Mouse (Mus musculus): ENCODE results near the gene Shtn1. TPM values are rescaled to one million over a fixed set of nuclear protein-coding genes. Genes with fewer than 3 reads are reported as not detected.

Gene Shtn1
- polyA plus RNA-seq, 1 experiment from 2014 or later: 11.5 TPM

DNA sequence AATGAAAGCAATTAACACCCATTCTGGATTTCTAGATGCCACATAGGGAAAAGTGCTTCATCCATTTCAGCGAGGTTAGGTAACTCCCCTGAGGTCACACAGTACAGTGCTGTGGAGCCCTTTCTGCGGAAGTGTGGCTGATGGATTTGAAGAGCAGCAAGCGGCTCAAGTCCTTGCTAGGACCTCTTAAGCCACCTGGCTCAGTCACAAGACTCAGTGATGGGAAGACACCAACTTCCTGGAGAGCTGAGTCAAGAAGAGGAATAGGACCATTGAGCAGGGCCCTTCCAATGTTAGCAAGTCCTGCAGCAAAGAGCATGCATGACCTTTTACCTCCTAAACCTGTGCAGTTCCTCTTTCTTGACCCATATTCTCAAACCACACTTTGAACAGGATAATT, 1.5 kb downstream of the Shtn1 start:
- Histone ChIP-seq H3K36me3 (ENCODE audit: control insufficient read depth, insufficient read depth, low read length) (no peaks in the 10 kb centered on the region), H3K4me2 (ENCODE audit: low read depth, low read length) (peak overlapping the region; percentile 74), H3K4me3 (replicated peaks; ENCODE audit: low read length) (peak overlapping the region; percentile 63; the same call in 1 of the 2 replicates), H3K4me1 (ENCODE audit: control insufficient read depth, insufficient read depth, low read length) (no peaks in the 10 kb centered on the region), H3K9me3 (replicated peaks; ENCODE audit: control insufficient read depth, low read length) (no peaks in the 10 kb centered on the region), H3K9ac (ENCODE audit: low read length) (no peak overlapping the region; the same call in 1 of the 2 replicates), H3K27me3 (ENCODE audit: control insufficient read depth, insufficient read depth, low read length) (peaks cover 11% of the 10 kb centered on the region; the same call in 1 of the 2 replicates), H3K27ac (ENCODE audit: low read length) (no peak overlapping the region)
- ATAC-seq (ENCODE audit: insufficient read depth, low FRiP score): no peak
- 70% methylated on average over 3 of the region's 3 CpGs for WGBS

DNA sequence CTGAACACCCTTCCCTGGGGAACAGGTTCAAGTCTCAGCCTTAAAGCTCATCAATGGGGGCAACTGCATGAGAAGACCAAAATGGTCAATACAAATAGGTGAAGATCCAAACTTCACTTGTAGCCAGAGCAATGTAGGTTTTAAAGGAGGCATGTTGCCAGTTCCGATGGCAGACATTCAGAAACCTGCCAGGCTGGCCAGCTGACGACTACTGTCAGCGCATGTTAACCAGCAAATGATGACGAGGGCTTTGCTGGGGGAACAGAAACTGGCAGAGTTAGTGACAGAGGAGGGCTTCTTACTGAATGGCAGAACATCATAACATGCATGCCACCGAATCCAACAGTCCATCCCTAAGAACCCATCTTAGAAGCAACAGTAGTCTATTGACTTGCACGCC, 2.9 kb downstream of the Shtn1 start:
- WGBS: 82% methylated on average over 6 of the region's 6 CpGs
- ATAC-seq (ENCODE audit: insufficient read depth, low FRiP score): no peak
- Histone ChIP-seq H3K27me3 (ENCODE audit: control insufficient read depth, insufficient read depth, low read length) (peaks cover 11% of the 10 kb centered on the region; the same call in 1 of the 2 replicates), H3K9me3 (replicated peaks; ENCODE audit: control insufficient read depth, low read length) (no peaks in the 10 kb centered on the region), H3K4me1 (ENCODE audit: control insufficient read depth, insufficient read depth, low read length) (no peaks in the 10 kb centered on the region), H3K9ac (ENCODE audit: low read length) (no peak overlapping the region), H3K4me2 (ENCODE audit: low read depth, low read length) (no peak overlapping the region), H3K36me3 (ENCODE audit: control insufficient read depth, insufficient read depth, low read length) (no peaks in the 10 kb centered on the region), H3K4me3 (replicated peaks; ENCODE audit: low read length) (no peak overlapping the region), H3K27ac (ENCODE audit: low read length) (no peak overlapping the region)

DNA sequence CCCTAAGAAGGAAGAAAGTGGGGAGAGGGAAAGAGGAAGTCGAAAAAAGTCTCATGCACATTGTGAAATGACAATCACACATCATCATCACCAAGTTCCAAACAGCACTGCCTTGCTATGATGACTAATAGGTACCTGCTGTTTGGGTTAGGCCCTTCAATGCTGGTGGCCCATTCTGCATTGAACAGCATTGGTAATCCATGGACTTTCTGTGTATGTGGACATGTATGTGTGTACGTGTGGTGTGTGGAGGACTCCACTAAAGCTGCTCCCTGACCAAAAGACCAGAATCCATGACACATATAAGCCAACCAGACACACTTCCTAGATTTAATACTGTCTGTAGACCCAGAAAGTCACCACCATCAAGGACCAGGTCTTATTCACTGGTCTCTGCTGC, 3.9 kb downstream of the Shtn1 start:
- Histone ChIP-seq H3K4me2 (ENCODE audit: low read depth, low read length) (no peak overlapping the region), H3K9me3 (replicated peaks; ENCODE audit: control insufficient read depth, low read length) (no peaks in the 10 kb centered on the region), H3K9ac (ENCODE audit: low read length) (no peak overlapping the region), H3K4me3 (replicated peaks; ENCODE audit: low read length) (no peak overlapping the region), H3K27ac (ENCODE audit: low read length) (no peak overlapping the region), H3K4me1 (ENCODE audit: control insufficient read depth, insufficient read depth, low read length) (no peaks in the 10 kb centered on the region), H3K27me3 (ENCODE audit: control insufficient read depth, insufficient read depth, low read length) (peaks cover 11% of the 10 kb centered on the region; the same call in 1 of the 2 replicates), H3K36me3 (ENCODE audit: control insufficient read depth, insufficient read depth, low read length) (no peaks in the 10 kb centered on the region)
- 86% methylated on average over 2 of the region's 2 CpGs for WGBS
- ATAC-seq (ENCODE audit: insufficient read depth, low FRiP score): no peak

DNA sequence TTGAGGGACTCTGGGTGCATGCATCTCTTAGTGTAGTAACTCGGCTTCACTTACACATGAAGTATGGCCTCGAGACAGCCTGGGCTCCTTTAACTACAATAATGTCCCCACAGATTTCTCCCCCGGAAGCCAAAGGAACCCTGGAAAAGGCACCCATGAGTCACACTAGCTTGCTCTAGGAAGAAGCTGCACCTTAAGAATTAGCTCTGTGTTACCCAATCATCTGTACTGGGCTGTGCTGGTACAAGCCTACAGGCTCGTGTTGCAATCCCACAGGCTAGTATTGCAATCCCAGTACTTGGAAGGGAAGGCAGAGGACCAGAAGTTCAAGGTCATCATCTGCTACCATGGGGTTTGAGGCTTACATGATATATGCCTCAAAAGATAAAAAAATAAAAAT, 4.5 kb downstream of the Shtn1 start:
- no peak overlapping the region for H3K4me3 ChIP-seq (replicated peaks; ENCODE audit: low read length)
- peaks cover 6% of the 10 kb centered on the region; the same call in 1 of the 2 replicates for H3K27me3 ChIP-seq (ENCODE audit: control insufficient read depth, insufficient read depth, low read length)
- H3K4me1 ChIP-seq (ENCODE audit: control insufficient read depth, insufficient read depth, low read length): no peaks in the 10 kb centered on the region
- no peak overlapping the region for H3K4me2 ChIP-seq (ENCODE audit: low read depth, low read length)
- no peak for ATAC-seq (ENCODE audit: insufficient read depth, low FRiP score)
- 80% methylated on average over 4 of the region's 4 CpGs for WGBS
- H3K9ac ChIP-seq (ENCODE audit: low read length): no peak overlapping the region
- no peak overlapping the region for H3K27ac ChIP-seq (ENCODE audit: low read length)
- H3K9me3 ChIP-seq (replicated peaks; ENCODE audit: control insufficient read depth, low read length): no peaks in the 10 kb centered on the region
- H3K36me3 ChIP-seq (ENCODE audit: control insufficient read depth, insufficient read depth, low read length): no peaks in the 10 kb centered on the region

DNA sequence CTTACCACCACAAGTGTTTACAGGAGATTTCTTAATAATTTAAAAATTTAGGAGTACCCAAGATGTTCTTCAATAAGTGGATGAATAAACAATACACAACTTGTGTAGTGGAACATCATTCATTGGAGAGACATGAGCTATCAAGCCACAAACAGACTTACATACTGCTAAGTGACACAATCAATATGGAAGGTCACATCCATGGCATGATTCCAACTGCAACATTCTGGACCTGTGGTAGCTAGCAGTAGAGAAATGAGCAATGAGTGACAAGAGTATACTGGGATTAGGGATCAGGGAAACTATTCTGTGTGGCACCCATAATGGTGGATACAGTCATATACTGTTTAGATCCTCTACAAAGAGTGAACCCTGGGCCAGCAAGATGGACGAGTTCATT, 8.2 kb downstream of the Shtn1 start:
- Histone ChIP-seq H3K9ac (ENCODE audit: low read length) (no peak overlapping the region), H3K4me1 (ENCODE audit: control insufficient read depth, insufficient read depth, low read length) (no peaks in the 10 kb centered on the region), H3K4me2 (ENCODE audit: low read depth, low read length) (no peak overlapping the region), H3K27me3 (ENCODE audit: control insufficient read depth, insufficient read depth, low read length) (no peaks in the 10 kb centered on the region), H3K9me3 (replicated peaks; ENCODE audit: control insufficient read depth, low read length) (no peaks in the 10 kb centered on the region), H3K4me3 (replicated peaks; ENCODE audit: low read length) (no peak overlapping the region), H3K36me3 (ENCODE audit: control insufficient read depth, insufficient read depth, low read length) (no peaks in the 10 kb centered on the region), H3K27ac (ENCODE audit: low read length) (no peak overlapping the region)
- ATAC-seq (ENCODE audit: insufficient read depth, low FRiP score): no peak
- WGBS: 83% methylated on average over 1 of the region's 1 CpGs

DNA sequence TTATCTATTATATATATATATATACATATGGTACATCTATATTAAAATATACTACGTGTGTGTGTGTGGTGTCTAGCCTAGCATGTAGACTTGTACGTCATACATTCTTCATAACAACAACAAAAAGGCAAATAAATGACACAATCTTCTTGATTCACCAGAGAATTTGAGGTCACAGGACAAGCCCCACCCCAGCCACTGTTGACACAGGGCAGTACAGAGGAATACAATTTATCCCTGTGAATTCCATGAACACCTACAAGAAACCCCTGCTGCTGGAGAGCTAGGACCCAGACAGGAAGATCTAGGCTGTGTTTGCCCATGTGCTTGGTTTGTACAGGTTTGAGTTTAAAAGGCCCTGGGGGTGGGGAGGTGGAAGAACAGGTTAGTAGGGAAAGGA, 9.2 kb downstream of the Shtn1 start:
- ATAC-seq (ENCODE audit: insufficient read depth, low FRiP score): no peak
- no peak overlapping the region for H3K9ac ChIP-seq (ENCODE audit: low read length)
- WGBS: 73% methylated on average over 2 of the region's 2 CpGs
- H3K27ac ChIP-seq (ENCODE audit: low read length): no peak overlapping the region
- no peaks in the 10 kb centered on the region for H3K36me3 ChIP-seq (ENCODE audit: control insufficient read depth, insufficient read depth, low read length)
- H3K4me2 ChIP-seq (ENCODE audit: low read depth, low read length): no peak overlapping the region
- H3K9me3 ChIP-seq (replicated peaks; ENCODE audit: control insufficient read depth, low read length): no peaks in the 10 kb centered on the region
- H3K4me3 ChIP-seq (replicated peaks; ENCODE audit: low read length): no peak overlapping the region
- H3K27me3 ChIP-seq (ENCODE audit: control insufficient read depth, insufficient read depth, low read length): no peaks in the 10 kb centered on the region
- no peaks in the 10 kb centered on the region for H3K4me1 ChIP-seq (ENCODE audit: control insufficient read depth, insufficient read depth, low read length)

DNA sequence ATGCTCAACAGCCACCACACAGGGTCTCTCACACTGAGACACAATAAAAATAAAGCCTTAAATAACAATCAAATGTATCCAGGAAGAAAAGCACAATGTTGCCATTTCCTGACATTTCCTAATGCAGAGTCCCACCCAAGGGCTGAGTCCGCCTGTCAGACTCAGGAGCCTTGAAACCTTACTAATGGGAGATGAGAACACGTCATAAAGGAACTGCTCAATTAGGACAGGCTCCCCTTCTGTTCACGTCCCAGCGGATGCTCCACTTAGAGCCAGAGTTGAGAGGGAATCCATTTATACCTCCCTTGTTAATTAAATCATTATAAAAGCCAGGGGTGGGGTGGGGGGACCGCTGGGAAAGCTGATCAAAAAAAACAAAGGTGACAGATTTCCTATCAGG, 9.8 kb downstream of the Shtn1 start:
- ATAC-seq (ENCODE audit: insufficient read depth, low FRiP score): no peak
- H3K36me3 ChIP-seq (ENCODE audit: control insufficient read depth, insufficient read depth, low read length): no peaks in the 10 kb centered on the region
- H3K4me1 ChIP-seq (ENCODE audit: control insufficient read depth, insufficient read depth, low read length): no peaks in the 10 kb centered on the region
- H3K4me3 ChIP-seq (replicated peaks; ENCODE audit: low read length): no peak overlapping the region
- H3K27me3 ChIP-seq (ENCODE audit: control insufficient read depth, insufficient read depth, low read length): no peaks in the 10 kb centered on the region
- H3K9me3 ChIP-seq (replicated peaks; ENCODE audit: control insufficient read depth, low read length): no peaks in the 10 kb centered on the region
- H3K9ac ChIP-seq (ENCODE audit: low read length): no peak overlapping the region
- H3K27ac ChIP-seq (ENCODE audit: low read length): no peak overlapping the region
- WGBS: 55% methylated on average over 5 of the region's 5 CpGs
- no peak overlapping the region for H3K4me2 ChIP-seq (ENCODE audit: low read depth, low read length)

DNA sequence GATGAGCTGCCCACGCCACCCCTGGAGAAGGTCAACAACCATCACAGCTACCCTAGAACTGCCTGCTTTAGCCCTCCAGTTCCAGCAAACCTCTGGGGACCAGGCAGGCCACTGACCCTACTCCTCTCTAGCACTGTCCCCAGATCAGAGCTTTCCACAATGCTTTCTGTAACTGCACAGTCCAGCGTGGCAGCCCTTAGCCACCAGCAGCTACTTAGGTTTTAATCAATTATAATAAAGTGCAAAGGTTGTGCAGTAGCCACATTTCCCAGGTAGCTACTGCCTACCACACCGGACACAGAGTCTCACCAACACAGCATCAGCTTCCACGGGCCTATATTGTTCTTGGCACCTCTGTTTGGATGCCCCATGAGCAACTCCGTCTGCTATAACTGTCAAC, 11.3 kb downstream of the Shtn1 start:
- no peak overlapping the region for H3K4me3 ChIP-seq (replicated peaks; ENCODE audit: low read length)
- 83% methylated on average over 5 of the region's 5 CpGs for WGBS
- H3K36me3 ChIP-seq (ENCODE audit: control insufficient read depth, insufficient read depth, low read length): no peaks in the 10 kb centered on the region
- no peak overlapping the region for H3K27ac ChIP-seq (ENCODE audit: low read length)
- ATAC-seq (ENCODE audit: insufficient read depth, low FRiP score): no peak
- no peaks in the 10 kb centered on the region for H3K4me1 ChIP-seq (ENCODE audit: control insufficient read depth, insufficient read depth, low read length)
- no peaks in the 10 kb centered on the region for H3K9me3 ChIP-seq (replicated peaks; ENCODE audit: control insufficient read depth, low read length)
- no peak overlapping the region for H3K9ac ChIP-seq (ENCODE audit: low read length)
- H3K27me3 ChIP-seq (ENCODE audit: control insufficient read depth, insufficient read depth, low read length): no peaks in the 10 kb centered on the region
- no peak overlapping the region for H3K4me2 ChIP-seq (ENCODE audit: low read depth, low read length)

DNA sequence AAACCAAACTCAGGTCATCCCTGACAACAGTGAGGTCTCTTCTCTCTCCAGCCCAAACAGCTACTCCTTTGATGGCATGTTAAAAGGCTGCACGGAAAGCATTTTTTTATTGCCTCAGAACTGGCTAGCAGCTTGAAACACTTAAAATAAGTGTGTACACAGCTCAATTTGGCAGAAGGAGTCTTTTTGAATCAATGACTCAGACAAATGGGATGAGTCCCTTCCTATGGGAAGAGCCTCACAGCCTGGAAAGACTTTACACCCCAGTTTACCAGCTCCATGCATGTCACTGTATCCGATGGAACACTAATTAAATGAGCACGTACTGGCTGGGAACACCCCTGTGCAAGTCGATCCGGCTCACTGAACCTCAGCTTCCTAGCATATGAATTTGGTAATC, 12.3 kb downstream of the Shtn1 start:
- no peak for ATAC-seq (ENCODE audit: insufficient read depth, low FRiP score)
- Histone ChIP-seq H3K9ac (ENCODE audit: low read length) (no peak overlapping the region), H3K36me3 (ENCODE audit: control insufficient read depth, insufficient read depth, low read length) (no peaks in the 10 kb centered on the region), H3K27ac (ENCODE audit: low read length) (no peak overlapping the region), H3K4me3 (replicated peaks; ENCODE audit: low read length) (no peak overlapping the region), H3K27me3 (ENCODE audit: control insufficient read depth, insufficient read depth, low read length) (no peaks in the 10 kb centered on the region), H3K9me3 (replicated peaks; ENCODE audit: control insufficient read depth, low read length) (no peaks in the 10 kb centered on the region), H3K4me1 (ENCODE audit: control insufficient read depth, insufficient read depth, low read length) (no peaks in the 10 kb centered on the region), H3K4me2 (ENCODE audit: low read depth, low read length) (no peak overlapping the region)
- WGBS: 88% methylated on average over 5 of the region's 5 CpGs

DNA sequence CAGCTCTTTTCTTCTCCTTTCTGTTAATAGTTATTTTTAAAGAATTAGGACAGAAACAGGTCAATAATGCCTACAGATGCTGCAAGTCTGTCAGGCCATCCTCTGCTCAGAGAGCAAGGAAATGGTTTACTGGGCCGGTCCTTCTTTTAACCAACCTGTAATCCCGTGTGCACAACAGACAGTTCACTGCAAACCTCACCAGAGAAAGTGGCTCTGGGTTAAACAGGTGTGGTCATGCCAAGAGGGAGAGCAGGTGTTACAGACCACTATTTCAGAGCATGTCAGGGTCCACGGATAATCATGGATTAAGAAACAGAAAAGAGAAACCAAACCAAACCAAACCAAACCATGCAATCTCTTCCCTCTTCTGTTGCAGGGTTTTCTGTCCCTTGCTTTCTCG, 17.8 kb downstream of the Shtn1 start:
- H3K9me3 ChIP-seq (replicated peaks; ENCODE audit: control insufficient read depth, low read length): no peaks in the 10 kb centered on the region
- no peak overlapping the region for H3K4me2 ChIP-seq (ENCODE audit: low read depth, low read length)
- no peak for ATAC-seq (ENCODE audit: insufficient read depth, low FRiP score)
- no peak overlapping the region for H3K4me3 ChIP-seq (replicated peaks; ENCODE audit: low read length)
- no peaks in the 10 kb centered on the region for H3K4me1 ChIP-seq (ENCODE audit: control insufficient read depth, insufficient read depth, low read length)
- H3K36me3 ChIP-seq (ENCODE audit: control insufficient read depth, insufficient read depth, low read length): no peaks in the 10 kb centered on the region
- H3K27ac ChIP-seq (ENCODE audit: low read length): no peak overlapping the region
- no peaks in the 10 kb centered on the region for H3K27me3 ChIP-seq (ENCODE audit: control insufficient read depth, insufficient read depth, low read length)
- H3K9ac ChIP-seq (ENCODE audit: low read length): no peak overlapping the region
- WGBS: 81% methylated on average over 4 of the region's 4 CpGs

All from stomach, embryonic 16.5 days (tissue).